Comparison of ENCODE assay signal across 24 mouse cellular contexts in the genomic region with DNA sequence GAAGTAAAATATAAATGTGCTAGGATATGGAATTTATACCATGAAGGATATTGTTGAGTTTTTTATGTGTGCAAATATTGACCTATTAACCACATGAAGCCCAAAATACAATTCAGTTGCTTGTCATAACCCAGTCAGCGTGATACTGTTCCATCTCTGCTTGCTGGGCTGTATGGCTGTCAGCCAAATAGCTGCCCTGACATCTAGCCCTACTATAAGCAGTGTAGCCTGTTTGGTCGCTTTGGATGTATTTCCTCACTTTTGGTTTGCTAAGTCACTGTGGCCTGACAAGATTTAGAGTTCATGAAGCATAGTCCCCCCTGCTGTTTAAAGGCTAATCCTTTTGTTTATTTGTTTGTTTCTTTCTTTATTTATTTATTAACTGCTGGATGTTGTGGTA.
DNase-seq lines count a peak whose midpoint lies in the region; ATAC-seq lines count a peak whose summit lies in the region.
"Had no signal": no experiment of that assay in that cellular context is flagged by ENCODE, and none has a peak within 500 bp of the region (broad histone marks: within the 10 kb centered on the region; RNA-seq: fewer than 3 reads in every experiment).

No protein-coding gene starts in this region.

- DNase-seq in embryonic facial prominence, embryonic 14.5 days (ENCODE audit: low spot score) = peak; percentile 51
- no peak for DNase-seq in embryonic facial prominence, embryonic 10.5 days (ENCODE audit: low spot score)
- no peak for DNase-seq in lung, postnatal 36 days
- DNase-seq in urinary bladder, postnatal 25 days (ENCODE audit: low spot score) = peak; percentile 6
- DNase-seq in urinary bladder, postnatal 4 days (ENCODE audit: low spot score in 2 of 2) = no peak
- DNase-seq: adrenal gland, postnatal 25 days; cerebellum, adult 9-10 months; gastrocnemius, adult 2 months; heart, postnatal 4 days; kidney, postnatal 25 days; lung, postnatal 14 days; thymus, adult 18-20 months; thymus, postnatal 36 days had no signal

- no peak for ATAC-seq in embryonic facial prominence, embryonic 14.5 days (ENCODE audit: low read depth)
- peak; percentile 68; the same call in 1 of the 2 replicates for ATAC-seq in lung, embryonic 16.5 days (ENCODE audit: low read depth)
- no peak for ATAC-seq in intestine, embryonic 15.5 days
- ATAC-seq: intestine, embryonic 16.5 days; midbrain, embryonic 16.5 days had no signal

- 73% methylated on average over 2 of the region's 2 CpGs for WGBS in embryonic facial prominence, embryonic 14.5 days
- WGBS in embryonic facial prominence, embryonic 10.5 days = 67% methylated on average over 2 of the region's 2 CpGs
- WGBS in lung, embryonic 16.5 days = 52% methylated on average over 2 of the region's 2 CpGs
- WGBS in intestine, embryonic 15.5 days = 58% methylated on average over 2 of the region's 2 CpGs

- no peaks in the 10 kb centered on the region for H3K4me1 ChIP-seq in embryonic facial prominence, embryonic 14.5 days (ENCODE audit: control insufficient read depth, insufficient read depth, low read length)
- no peaks in the 10 kb centered on the region for H3K4me1 ChIP-seq in embryonic facial prominence, embryonic 10.5 days
- no peaks in the 10 kb centered on the region for H3K4me1 ChIP-seq in lung, embryonic 16.5 days (replicated peaks; ENCODE audit: control insufficient read depth, insufficient read depth, low read length)
- no peaks in the 10 kb centered on the region for H3K4me1 ChIP-seq in intestine, embryonic 15.5 days (replicated peaks)
- H3K4me1 ChIP-seq: embryonic facial prominence, embryonic 12.5 days; heart, embryonic 10.5 days; hindbrain, embryonic 15.5 days; limb, embryonic 15.5 days; megakaryocyte, embryonic 14.5 days had no signal

- no peaks in the 10 kb centered on the region for H3K27me3 ChIP-seq in embryonic facial prominence, embryonic 14.5 days (replicated peaks; ENCODE audit: control insufficient read depth, insufficient read depth, low read length)
- no peaks in the 10 kb centered on the region for H3K27me3 ChIP-seq in embryonic facial prominence, embryonic 10.5 days (replicated peaks; ENCODE audit: low read depth, poor library complexity, severe bottlenecking)
- no peaks in the 10 kb centered on the region for H3K27me3 ChIP-seq in lung, embryonic 16.5 days (ENCODE audit: control insufficient read depth, insufficient read depth, low read depth, low read length)
- no peaks in the 10 kb centered on the region for H3K27me3 ChIP-seq in intestine, embryonic 15.5 days (replicated peaks)
- H3K27me3 ChIP-seq: embryonic facial prominence, embryonic 12.5 days; hindbrain, embryonic 15.5 days; limb, embryonic 15.5 days; megakaryocyte, embryonic 14.5 days had no signal

- H3K27ac ChIP-seq in embryonic facial prominence, embryonic 14.5 days (replicated peaks; ENCODE audit: low read depth, low read length) = no peak overlapping the region
- no peak overlapping the region for H3K27ac ChIP-seq in embryonic facial prominence, embryonic 10.5 days (replicated peaks)
- H3K27ac ChIP-seq in lung, embryonic 16.5 days (ENCODE audit: low read length) = no peak overlapping the region
- H3K27ac ChIP-seq in intestine, embryonic 15.5 days = no peak overlapping the region
- H3K27ac ChIP-seq: embryonic facial prominence, embryonic 12.5 days; gastrocnemius, adult 2 months; heart, embryonic 10.5 days; hindbrain, embryonic 15.5 days; limb, embryonic 15.5 days; liver, embryonic 14.5 days had no signal

- no peak overlapping the region for H3K4me2 ChIP-seq in embryonic facial prominence, embryonic 14.5 days (ENCODE audit: low read depth, low read length)
- H3K4me2 ChIP-seq in lung, embryonic 16.5 days (ENCODE audit: low read depth, low read length) = no peak overlapping the region
- no peak overlapping the region for H3K4me2 ChIP-seq in intestine, embryonic 15.5 days (replicated peaks)
- H3K4me2 ChIP-seq: embryonic facial prominence, embryonic 12.5 days; hindbrain, embryonic 15.5 days; limb, embryonic 15.5 days had no signal

- H3K36me3 ChIP-seq in embryonic facial prominence, embryonic 14.5 days (ENCODE audit: control insufficient read depth, insufficient read depth, low read length) = no peaks in the 10 kb centered on the region
- no peaks in the 10 kb centered on the region for H3K36me3 ChIP-seq in embryonic facial prominence, embryonic 10.5 days (replicated peaks)
- no peaks in the 10 kb centered on the region for H3K36me3 ChIP-seq in lung, embryonic 16.5 days (ENCODE audit: control insufficient read depth, insufficient read depth, low read length)
- H3K36me3 ChIP-seq in intestine, embryonic 15.5 days = no peaks in the 10 kb centered on the region
- H3K36me3 ChIP-seq: embryonic facial prominence, embryonic 12.5 days; heart, embryonic 10.5 days; hindbrain, embryonic 15.5 days; limb, embryonic 15.5 days had no signal

- no peak overlapping the region for H3K9ac ChIP-seq in embryonic facial prominence, embryonic 14.5 days (ENCODE audit: low read depth, low read length)
- H3K9ac ChIP-seq in lung, embryonic 16.5 days (ENCODE audit: low read length) = no peak overlapping the region
- H3K9ac ChIP-seq in intestine, embryonic 15.5 days = no peak overlapping the region
- H3K9ac ChIP-seq: embryonic facial prominence, embryonic 12.5 days; hindbrain, embryonic 15.5 days; limb, embryonic 15.5 days; liver, embryonic 14.5 days had no signal

- no peaks in the 10 kb centered on the region for H3K9me3 ChIP-seq in embryonic facial prominence, embryonic 14.5 days (ENCODE audit: control insufficient read depth, low read length)
- H3K9me3 ChIP-seq in embryonic facial prominence, embryonic 10.5 days = no peaks in the 10 kb centered on the region
- H3K9me3 ChIP-seq in lung, embryonic 16.5 days (ENCODE audit: control insufficient read depth, low read length) = no peaks in the 10 kb centered on the region
- H3K9me3 ChIP-seq in intestine, embryonic 15.5 days = no peaks in the 10 kb centered on the region
- H3K9me3 ChIP-seq: embryonic facial prominence, embryonic 12.5 days; heart, embryonic 10.5 days; hindbrain, embryonic 15.5 days; limb, embryonic 15.5 days had no signal

- no peak overlapping the region for H3K4me3 ChIP-seq in embryonic facial prominence, embryonic 14.5 days (ENCODE audit: low read depth, low read length)
- no peak overlapping the region for H3K4me3 ChIP-seq in embryonic facial prominence, embryonic 10.5 days
- no peak overlapping the region for H3K4me3 ChIP-seq in lung, embryonic 16.5 days (ENCODE audit: low read length)
- H3K4me3 ChIP-seq in intestine, embryonic 15.5 days (replicated peaks) = no peak overlapping the region
- H3K4me3 ChIP-seq: embryonic facial prominence, embryonic 12.5 days; erythroblast, embryonic 14.5 days; gastrocnemius, adult 2 months; heart, embryonic 10.5 days; hindbrain, embryonic 15.5 days; limb, embryonic 15.5 days; megakaryocyte, embryonic 14.5 days had no signal

Comparison
In these comparisons a context has a peak if more than half of its experiments do, and no peak if none do; other contexts are left out.
1. DNase-seq: peak in embryonic facial prominence, embryonic 14.5 days (single experiment) and urinary bladder, postnatal 25 days (single experiment); none in embryonic facial prominence, embryonic 10.5 days (single experiment), lung, postnatal 36 days (single experiment) and urinary bladder, postnatal 4 days (0 of 2).